Mouse (Mus musculus) layer of hippocampus, postnatal 36 days (tissue): ENCODE measurements around the gene Spef2. TPM values are rescaled to one million over a fixed set of nuclear protein-coding genes. Genes with fewer than 3 reads are reported as not detected.
"Not testable (repeated sequence)": the region's sequence is repeated elsewhere in the genome, so short reads cannot be mapped to it uniquely, and the experiment has no call there.

ENCODE experiments used
- DNase-seq, 2 experiments: peaks; one replicate each; pipeline ENCODE4 v3.0.0; 2022
- total RNA-seq, 2 experiments: library from RNA; stranded (reverse); gene quantifications; 2 replicates each; pipeline ENCODE4 v1.2.3; 2021

The Spef2 gene
- total RNA-seq, 2 experiments from 2014 or later: 2.1 to 2.3 TPM

DNA sequence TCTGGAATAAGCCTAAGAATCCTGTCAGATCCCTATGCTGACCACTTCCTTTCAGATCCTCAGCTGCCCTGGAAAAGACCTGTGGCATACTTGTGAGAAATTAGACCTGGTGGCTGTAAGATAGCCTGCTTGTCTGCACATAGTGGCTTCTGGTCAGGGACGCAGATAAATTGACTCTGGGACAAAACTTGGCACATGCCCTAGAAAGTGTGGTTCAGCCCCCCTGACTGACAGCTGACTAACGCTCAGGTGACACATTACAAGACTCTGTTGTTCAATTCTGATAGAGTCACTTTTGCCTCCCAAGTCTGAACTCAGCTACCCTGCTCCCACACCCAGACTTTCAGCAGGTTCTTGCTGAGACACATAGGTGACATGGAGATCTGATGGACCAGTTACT lies 83.7 kb downstream of the Spef2 start:
- not testable (repeated sequence) for DNase-seq

DNA sequence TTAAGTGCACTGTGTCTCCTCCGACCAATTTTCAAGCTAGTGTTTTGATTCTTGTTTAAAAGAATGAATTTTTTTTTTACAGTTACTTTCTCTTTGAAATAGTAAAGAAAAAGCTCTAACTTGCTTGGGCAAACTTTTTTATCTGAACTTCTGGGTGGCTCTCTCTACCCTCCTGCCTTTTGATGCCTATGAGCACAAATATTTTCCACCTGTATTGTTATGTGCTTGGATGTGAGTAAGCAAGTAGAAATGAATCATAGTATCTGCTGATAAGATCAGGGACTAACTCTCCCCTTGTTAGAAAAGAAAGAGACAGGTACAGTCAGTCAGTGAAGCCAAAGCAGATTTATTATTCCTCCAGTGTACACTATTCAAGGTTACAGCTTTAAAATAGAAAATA lies 87.5 kb downstream of the Spef2 start:
- no peak for DNase-seq

DNA sequence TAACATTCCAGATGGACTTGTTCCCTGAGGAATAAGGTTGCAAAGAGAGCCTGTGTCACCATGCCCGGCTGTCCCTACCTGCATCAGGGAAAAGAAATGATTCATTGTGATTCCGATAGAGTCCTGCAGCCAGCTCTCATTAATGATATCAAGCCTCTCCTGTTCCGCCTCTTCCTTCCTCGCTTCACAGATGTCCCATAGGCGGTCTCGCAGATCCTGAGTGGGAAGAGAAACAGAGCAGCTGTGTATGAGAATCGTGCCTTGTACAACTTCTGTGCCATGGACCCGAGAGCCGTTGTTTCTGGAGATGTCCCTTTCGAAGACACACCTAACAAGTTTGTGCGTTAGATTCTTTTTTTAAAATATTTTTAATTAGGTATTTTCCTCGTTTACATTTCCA lies 114.2 kb downstream of the Spef2 start:
- peak; percentile 54 to 60 for DNase-seq

DNA sequence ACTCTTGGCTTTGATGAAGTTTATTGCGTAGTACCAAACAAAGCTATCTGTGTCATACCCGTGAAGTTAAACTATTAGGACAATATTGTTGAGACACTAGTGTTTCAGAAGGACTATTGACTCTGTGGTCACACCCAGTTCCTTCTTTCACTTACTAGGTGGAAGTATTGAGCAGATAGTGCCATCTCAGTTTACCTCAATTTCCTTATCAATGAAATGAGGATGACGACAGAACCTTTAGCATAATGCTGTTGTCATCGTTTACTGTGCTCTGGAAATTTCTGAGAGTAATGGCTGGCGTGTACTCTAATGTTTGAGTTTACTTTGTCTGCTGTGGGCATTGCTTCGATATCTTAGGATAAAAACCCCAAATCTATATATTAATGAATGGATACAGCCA lies 117.0 kb downstream of the Spef2 start:
- no peak for DNase-seq

DNA sequence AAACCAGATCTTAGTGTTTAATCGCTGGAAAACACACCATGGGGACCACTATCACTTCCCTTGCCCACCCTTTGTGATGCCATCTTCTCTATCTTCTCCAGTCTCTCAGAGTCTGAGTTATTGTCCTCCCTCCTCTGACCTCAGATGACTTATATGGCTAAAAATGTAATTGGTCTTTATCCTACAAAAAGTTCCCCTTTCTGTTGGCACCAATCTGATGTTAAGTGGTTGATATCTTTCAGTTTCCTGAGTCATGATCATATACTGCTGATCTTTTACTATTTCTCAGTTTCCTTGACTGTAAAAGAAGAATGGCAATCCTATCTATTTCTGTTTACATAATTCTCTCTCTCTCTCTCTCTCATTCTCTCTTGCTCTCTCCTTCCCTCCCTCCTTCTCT lies 119.0 kb downstream of the Spef2 start:
- no peak for DNase-seq

DNA sequence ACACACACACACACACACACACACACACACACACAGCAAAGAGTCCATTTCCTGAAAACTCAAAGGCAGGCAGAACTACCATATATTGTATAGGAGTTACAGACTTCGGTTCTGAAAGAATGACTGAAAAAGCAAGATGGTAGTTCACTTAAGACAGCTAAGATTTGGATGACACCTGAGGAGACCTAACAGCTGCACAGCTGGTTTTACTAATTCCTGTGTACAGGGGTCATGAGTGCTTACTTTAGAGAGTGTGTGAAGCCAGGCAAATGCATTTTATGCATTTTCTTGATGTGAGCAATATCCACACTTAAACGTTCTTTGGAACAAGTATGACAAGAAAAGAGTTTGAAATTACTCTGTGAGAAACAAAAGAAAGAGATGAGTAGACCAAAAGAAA lies 124.0 kb downstream of the Spef2 start:
- DNase-seq: no peak

DNA sequence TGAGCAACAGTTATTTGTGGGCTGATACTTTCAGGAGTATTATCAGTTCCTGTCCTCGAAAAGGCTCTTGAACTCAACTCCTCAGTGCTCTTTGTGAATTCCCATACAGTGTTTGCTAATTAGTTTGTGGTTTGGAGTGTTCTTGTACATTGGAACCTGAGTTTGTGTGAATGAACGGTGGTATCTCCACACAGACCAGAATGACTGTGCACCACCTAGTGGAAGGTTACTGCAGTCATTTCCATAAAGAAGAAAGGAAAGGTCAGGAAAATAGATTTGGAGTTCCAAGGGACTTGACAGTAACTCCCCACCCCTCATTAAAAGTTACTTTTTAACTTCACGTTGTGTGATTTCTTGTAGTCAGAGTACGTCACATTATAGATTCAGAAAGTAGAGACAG lies 140.5 kb downstream of the Spef2 start:
- no peak for DNase-seq

DNA sequence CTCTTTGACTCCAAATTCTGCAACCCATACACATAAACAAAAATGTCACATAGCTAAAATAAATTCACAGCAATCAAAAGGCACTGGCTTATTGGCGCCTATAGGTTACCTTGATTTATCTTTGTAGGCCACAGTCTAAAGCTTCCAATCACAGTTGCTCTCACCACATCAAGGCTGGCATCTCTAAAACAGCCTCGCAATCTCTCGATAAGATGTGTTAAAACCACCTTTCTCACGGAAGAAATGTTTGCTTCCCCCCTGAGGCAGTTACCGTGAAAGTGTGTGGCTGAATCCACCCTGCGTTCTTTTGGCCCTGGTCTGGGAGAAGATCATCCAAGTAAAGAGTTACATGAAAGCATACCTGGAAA lies 148.6 kb downstream of the Spef2 start:
- DNase-seq: no peak

DNA sequence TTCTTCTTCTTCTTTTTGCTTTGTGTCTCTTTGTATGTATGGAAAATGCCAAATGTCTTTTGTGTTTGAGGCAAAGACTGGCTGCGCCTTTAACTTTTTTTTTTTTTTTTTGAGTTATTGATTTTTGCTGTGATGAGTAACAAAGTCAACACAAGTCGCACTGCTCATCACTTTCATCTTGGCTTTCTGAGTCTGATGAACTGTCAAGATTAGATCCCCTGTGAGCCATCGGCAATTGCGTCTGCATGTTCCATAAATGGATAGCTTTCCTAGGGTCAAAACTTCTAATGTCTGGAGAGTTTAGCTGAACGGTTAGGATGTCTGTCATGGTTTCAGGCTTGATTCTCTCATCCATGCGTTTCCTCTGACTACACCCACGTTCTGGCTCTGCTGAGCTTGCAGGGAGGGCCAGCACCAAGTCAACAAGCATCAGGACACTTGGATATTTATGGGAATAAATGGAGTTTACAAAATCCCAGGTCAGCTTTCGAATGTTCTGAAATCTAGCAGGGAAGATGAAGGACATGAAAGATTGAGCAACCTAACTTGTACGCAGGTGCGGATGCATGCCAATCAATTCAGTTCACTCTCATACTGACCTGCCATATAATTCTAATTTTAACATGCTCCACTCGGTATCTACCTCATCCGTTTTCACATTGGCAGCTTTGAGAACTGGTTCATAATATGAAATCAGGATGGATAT lies 149.1 kb downstream of the Spef2 start:
- DNase-seq: no peak

DNA sequence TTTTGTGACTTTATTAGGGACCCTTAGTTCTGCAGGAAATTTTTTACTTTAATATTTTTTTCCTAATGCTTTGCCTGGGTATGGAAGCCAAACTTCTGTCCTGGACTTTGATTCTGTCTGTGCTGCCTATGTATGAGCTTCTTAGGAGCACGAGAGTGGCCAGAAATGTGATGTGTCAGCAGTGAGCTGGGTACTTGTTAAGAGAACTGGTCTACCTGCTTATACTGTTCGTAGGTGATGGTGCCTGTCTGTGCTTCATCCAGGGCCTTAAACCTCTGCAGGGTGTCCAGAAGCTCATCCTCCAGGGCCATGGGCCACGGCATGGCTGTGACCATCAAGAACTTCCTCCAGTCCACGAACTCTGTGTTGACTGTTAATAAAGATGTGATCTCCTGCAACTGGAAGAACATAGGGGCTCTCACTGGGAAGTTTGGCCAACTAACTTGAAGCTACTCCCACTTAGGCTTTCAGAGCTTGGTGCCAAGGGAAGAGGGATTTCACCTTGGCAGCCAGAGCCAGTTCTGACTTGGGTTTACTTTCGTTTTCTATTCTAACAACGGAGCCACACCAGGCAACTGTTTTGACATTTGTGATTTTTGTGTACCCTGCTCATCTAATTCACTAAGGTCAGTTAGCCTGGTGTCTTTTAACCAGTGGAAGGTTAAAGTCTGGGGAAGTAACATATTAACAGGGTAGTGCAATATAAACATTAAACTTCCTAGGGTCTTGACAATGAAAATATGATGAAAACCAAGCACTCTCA lies 152.2 kb downstream of the Spef2 start:
- no peak for DNase-seq

DNA sequence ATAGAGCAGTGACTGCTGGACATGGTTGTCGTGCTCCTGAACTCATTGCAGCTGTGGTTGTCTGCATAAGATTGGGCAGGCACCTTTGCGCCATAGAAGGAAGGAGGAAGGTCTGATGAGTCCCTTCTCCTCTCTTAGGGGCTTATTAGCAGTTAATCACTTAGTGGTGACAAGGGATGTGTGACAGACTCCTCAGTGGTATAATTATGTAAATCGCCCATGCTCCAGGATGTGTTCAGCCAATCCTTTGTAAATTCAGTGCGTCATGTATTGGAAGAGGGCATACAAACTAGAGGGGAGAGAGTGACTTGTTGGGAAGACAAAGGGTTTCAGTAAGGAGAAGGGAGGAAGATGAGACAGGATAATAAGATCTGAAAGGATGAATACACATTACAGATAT lies 158.7 kb downstream of the Spef2 start:
- no peak for DNase-seq

DNA sequence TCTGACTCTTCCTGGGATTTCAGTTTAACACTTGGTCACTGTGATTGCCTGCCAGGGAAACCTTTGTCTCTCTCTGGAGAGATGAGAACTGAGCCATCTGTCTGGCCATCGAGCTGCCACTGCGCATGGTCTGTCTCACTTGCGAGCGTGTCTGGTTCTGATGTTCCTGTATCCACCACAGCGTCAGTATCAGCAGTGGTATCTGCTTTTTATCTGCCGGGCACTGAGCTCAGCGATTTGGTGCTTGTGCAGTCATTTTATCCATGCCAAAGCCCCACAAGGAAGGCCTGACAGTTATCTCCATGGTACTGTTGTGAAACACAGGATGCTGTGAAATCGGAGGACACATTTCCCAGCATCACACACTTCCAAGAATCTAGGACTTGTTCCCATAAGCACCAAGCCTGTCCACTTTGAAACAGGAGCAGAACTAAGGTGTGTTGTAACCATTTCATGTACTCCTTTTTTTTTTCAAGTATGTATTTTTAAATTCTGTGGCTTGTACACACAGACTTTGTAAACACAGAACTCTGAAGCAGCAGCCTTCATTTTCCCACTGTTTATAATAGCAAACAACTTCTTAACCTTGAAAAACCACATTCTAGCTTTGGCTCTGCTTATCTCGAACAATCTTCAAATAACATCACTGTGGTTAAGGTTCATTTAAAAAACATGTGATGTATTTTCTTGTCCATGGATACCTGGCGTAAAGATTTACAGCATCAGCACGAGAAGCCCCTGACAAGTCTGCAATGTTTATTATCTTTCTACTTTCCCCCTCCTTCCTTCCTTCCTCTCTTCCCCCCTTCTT lies 168.0 kb downstream of the Spef2 start:
- peak in 1 of 2 experiments; percentile 8 for DNase-seq

DNA sequence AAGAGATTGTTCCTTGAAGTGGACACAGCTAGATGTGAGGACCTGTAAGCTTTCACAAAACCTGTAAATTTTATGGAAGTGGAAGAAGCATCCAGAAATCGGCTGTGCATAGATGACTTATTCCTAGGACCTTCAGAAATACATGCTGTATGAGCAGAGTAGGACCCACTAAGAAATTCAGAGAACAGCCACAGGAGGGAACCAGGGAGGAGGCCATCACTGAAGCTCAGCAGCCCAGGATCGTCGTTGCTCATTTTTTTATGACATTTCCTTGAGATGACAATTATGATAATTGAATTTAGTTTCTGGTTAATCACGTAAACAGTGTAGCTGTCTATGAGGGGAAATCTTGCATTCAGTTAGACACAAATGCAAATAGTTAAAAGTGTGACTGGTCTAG lies 171.4 kb downstream of the Spef2 start:
- DNase-seq: no peak

DNA sequence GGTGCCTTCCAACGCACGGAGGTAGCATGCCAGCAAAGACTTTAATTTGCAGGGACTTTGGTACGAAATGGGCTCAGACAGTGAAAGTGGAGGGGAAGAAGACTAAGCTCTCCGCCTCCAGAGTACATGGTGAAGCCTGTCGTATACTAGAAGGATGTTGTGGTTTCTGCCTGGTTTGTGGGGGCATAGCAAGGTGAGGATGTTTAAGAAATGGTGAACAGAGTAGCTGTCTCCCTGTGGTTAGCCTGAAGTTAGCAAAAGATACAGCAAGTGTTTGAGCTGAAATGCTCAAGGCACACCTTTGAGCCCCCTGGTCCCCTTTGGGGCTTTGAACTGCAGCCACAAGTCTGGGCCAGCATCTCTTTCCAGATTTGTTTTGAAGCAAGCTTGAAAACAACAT lies 173.9 kb downstream of the Spef2 start:
- no peak for DNase-seq

DNA sequence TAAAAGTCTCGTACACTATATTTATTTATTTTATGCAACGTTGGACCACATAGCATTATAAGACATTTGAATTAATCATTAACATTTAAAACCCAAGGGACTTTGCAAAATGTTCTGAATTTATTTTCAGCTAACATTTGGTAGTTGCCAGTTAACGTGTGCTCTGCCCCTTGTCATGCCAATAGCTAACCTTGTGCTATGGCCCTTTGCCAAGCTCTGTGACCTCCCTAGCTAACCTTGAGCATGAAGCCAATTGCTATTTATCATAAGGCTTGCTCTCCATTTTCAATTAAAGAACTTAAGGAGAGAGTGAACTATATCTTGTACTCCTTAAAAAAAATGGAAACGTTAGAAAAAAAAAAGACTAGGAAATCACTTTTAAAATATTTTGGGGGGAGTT lies 175.3 kb downstream of the Spef2 start:
- DNase-seq: no peak

DNA sequence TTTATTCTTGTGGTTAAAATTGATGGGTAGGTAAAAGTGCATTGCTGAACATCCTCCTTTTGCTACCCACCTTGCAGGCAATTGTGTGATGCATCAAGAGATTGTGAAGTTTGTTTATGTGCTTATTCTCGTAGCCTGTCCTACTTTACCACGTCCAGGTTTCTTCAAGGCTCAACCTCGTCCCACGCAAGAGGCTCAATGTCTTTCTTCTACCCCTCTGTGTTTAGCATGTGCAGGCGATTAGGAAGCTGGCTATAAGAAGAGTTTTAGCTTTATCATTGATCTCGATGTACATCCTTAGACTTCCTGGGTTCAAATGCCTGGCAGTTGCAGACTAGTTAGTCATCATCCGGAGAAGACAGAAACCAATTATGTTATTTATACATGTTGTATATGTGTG lies 176.0 kb downstream of the Spef2 start:
- no peak for DNase-seq

DNA sequence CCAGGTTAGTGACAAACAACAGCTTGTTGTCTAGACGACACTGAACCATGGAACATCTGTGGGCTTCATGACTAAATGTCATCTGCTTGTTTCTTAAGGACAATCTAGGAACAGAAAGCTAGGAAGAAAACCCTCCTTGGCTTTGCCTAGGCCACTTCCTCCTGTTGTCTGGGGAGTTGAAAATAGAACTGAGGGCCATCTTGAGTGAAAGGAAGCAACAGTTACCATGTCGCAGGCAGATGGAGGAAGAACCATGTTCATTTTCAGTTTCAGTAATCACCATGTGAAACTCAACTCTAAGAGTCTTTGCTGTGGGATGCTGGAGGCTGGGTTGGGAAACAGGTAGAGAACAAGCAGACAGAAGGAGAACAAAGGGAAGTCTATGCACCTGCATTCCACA lies 176.8 kb downstream of the Spef2 start:
- DNase-seq: no peak

DNA sequence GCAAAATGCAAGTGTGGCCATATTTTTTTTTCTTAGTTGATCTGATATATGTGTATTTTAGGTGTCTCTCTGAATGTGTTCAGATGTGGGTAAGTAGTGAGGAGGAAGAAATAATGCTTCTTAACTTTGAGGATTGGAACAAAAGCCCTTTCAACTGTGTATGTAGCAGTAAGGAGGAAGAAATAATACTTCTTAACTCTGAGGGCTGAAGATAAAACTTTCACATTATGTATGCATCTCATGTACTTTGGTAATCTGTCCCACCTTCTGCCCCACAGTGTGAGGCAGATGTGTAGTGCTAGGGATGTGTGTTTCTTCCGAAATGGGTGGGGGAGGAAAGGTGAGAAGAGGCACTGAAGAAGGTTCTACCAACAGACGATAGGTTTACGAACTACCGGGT lies 181.4 kb downstream of the Spef2 start:
- no peak for DNase-seq

DNA sequence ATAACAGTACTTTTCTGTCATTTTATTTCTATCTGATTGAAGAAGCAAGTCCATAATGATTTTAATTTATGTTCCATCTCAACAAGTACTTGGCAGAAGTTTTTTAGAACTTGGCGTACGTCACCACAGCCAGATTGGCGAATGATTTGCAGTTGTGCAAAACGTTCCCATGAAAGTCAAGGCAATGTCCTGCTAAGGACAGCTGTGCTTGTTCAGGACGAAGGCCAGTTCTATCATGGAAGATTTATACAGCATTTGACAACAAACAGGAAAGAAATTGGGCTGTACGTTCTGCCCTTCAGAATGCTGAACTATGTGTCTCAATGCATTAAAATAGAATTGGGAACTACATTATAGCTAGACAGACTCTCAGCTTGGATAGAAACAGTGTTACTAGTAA lies 183.3 kb downstream of the Spef2 start:
- peak in 1 of 2 experiments; percentile 20 for DNase-seq

DNA sequence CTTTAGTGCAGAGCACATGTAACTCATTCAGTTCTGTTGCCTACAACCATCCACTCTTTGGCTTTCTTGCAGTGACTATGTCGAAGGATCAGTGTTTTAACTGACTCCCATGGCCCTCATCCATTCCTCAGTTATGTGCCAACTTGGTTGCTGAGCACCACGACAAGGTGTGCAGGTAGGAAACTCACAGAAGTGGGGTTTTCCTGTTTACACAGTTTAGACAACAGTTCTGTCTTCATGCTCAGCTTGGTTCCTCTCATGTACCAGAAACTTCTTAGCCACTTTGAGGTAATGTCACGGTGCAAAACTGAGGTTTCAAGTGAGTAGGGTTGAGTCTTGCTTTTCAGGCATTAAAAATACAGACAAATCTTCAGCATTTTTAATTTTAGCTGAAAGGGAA lies 184.5 kb downstream of the Spef2 start:
- DNase-seq: no peak

DNA sequence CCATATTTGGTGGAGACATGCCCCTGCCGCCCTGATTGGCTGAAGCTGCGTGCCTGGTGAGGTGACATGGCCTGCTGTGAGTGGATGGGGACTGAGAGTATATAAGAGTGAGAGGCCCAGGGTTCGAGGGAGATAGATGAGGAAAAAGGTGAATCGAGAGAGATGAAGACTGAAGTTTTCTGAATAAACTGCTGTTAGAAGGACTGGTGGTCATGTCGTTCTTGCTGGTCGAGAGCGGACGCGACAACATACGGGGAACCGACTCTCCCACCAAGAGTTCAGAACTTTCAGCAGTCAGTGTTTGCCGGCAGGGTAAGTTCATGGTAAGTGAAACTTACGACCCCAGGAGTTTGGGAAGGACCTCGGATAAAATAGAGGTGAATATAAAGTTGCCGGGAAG lies 191.4 kb downstream of the Spef2 start:
- DNase-seq: not testable (repeated sequence)

DNA sequence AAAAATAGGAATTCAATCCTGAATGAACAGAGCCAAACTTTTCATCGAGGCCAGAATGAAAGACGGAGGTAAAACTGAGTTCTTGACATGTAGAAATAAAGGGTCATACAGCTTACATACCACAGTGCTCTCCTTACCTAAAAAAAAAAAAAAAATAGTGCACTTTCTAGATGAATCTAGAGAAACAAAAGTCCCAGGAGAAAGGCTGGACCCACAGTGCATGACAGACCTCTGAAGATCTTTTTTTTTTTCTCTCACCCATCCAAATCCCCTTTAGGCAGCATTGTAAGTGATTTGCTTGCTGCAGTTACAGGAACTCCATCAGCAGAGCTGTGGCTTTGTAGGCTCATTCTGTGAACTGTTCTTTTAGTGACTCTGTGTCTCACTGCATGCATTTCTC lies 199.7 kb downstream of the Spef2 start:
- no peak for DNase-seq

DNA sequence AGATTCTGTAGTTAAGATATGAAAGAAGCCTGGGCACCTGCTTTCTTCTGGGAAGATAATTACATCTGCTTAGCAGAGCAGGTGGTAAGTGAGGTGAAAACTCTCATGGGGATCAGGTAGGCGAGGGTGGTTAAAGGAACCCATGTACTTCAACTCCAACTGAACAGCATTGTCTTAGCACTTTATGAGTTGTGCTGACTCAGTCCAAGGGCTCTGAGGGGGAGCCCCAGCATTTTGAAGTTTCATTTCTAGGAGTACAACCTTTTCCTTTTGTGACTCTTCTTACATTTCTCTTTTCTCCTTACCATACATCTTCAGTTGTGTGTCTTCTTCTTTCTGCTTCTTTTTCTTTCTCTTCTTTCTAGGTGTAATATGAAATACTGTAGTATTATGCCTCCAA lies 213.5 kb downstream of the Spef2 start:
- DNase-seq: no peak
